Mouse (Mus musculus): ENCODE measurements around the gene Gria1.

GRCm38 (mm10) chr11:57013464-57014190 lies 2.4 kb downstream of the Gria1 start:
- TF ChIP-seq EP300 (IDR thresholded peaks at IDR 0.05; ENCODE audit: insufficient read depth, low read depth, low read length) = no peak
- no peak for TF ChIP-seq CTCF (IDR thresholded peaks at IDR 0.05)
